Mouse (Mus musculus): ENCODE measurements at regions not wholly inside any gene's neighbourhood (a gene's known extent, or its start where the extent isn't known, plus 50 kb on each side); places are given as distances from the start of the nearest gene placed in this dataset.

GRCm38 (mm10) chr10:120665670-120666069, 189.4 kb upstream of the Hmga2 start:
- DNase-seq, result no peak

GRCm38 (mm10) chr10:120664419-120664818, 188.2 kb upstream of the Hmga2 start:
- no peak for DNase-seq

- no peak for DNase-seq
Measured at GRCm38 (mm10) chr10:120663396-120663795, 187.1 kb upstream of the Hmga2 start.

- DNase-seq, result no peak
Measured at GRCm38 (mm10) chr10:120660503-120660902, 184.2 kb upstream of the Hmga2 start.

GRCm38 (mm10) chr10:120655238-120655931, 179.1 kb upstream of the Hmga2 start:
- no peak for DNase-seq

GRCm38 (mm10) chr10:120652525-120653215, 176.4 kb upstream of the Hmga2 start:
- DNase-seq, result no peak

GRCm38 (mm10) chr10:120651845-120652244, 175.6 kb upstream of the Hmga2 start:
- DNase-seq, result no peak

- no peak for DNase-seq
Measured at GRCm38 (mm10) chr10:120650336-120650735, 174.1 kb upstream of the Hmga2 start.

GRCm38 (mm10) chr10:120648741-120649140, 172.5 kb upstream of the Hmga2 start:
- DNase-seq, result no peak

GRCm38 (mm10) chr10:120648031-120648430, 171.8 kb upstream of the Hmga2 start:
- DNase-seq, result no peak

- no peak for DNase-seq
Measured at GRCm38 (mm10) chr10:120647323-120647722, 171.1 kb upstream of the Hmga2 start.

- no peak for DNase-seq
Measured at GRCm38 (mm10) chr10:120646862-120647311, 170.6 kb upstream of the Hmga2 start.

GRCm38 (mm10) chr10:120640847-120641246, 164.6 kb upstream of the Hmga2 start:
- DNase-seq, result no peak

- no peak for DNase-seq
Measured at GRCm38 (mm10) chr10:120638316-120638715, 162.0 kb upstream of the Hmga2 start.

GRCm38 (mm10) chr10:120635818-120636543, 159.7 kb upstream of the Hmga2 start:
- peak; percentile 29 for DNase-seq

- DNase-seq, result no peak
Measured at GRCm38 (mm10) chr10:120635194-120635593, 158.9 kb upstream of the Hmga2 start.

- DNase-seq, result no peak
Measured at GRCm38 (mm10) chr10:120632071-120632470, 155.8 kb upstream of the Hmga2 start.

- no peak for DNase-seq
Measured at GRCm38 (mm10) chr10:120628066-120628465, 151.8 kb upstream of the Hmga2 start.

GRCm38 (mm10) chr10:120625474-120625873, 149.2 kb upstream of the Hmga2 start:
- DNase-seq, result no peak

GRCm38 (mm10) chr10:120624203-120624942, 148.1 kb upstream of the Hmga2 start:
- no peak for DNase-seq

GRCm38 (mm10) chr10:120616406-120617015, 140.2 kb upstream of the Hmga2 start:
- no peak for DNase-seq

- no peak for DNase-seq
Measured at GRCm38 (mm10) chr10:120612351-120612750, 136.1 kb upstream of the Hmga2 start.

All from kidney, postnatal 14 days (tissue).